Mouse (Mus musculus): Measurements from ENCODE around the gene Adgrf1. TPM values are rescaled to one million over a fixed set of nuclear protein-coding genes. Genes with fewer than 3 reads are reported as not detected.

Adgrf1 gene
- total and polyA plus RNA-seq, 3 experiments: not detected

GRCm38 (mm10) chr17:43251249-43252125 lies 18.6 kb upstream of the Adgrf1 start:
- TF ChIP-seq CHD2 (IDR thresholded peaks at IDR 0.05; ENCODE audit: low read length): no peak
- TF ChIP-seq JUND (conservative IDR thresholded peaks at IDR 0.05; ENCODE audit: low read depth, low read length): no peak
- TF ChIP-seq ZC3H11A (IDR thresholded peaks at IDR 0.05; ENCODE audit: low read depth, low read length): no peak
- TF ChIP-seq CHD1 (IDR thresholded peaks at IDR 0.05; ENCODE audit: low read depth, low read length): no peak
- no peak for TF ChIP-seq POLR2AphosphoS2 (IDR thresholded peaks at IDR 0.05; ENCODE audit: low read depth, low read length)
- no peak for TF ChIP-seq ZNF384 (IDR thresholded peaks at IDR 0.05; ENCODE audit: low read depth, low read length)
- TF ChIP-seq ETS1 (conservative IDR thresholded peaks at IDR 0.05; ENCODE audit: low read depth, low read length): no peak
- no peak for TF ChIP-seq GABPA (IDR thresholded peaks at IDR 0.05; ENCODE audit: insufficient replicate concordance, low read depth, low read length)
- TF ChIP-seq TBP (conservative IDR thresholded peaks at IDR 0.05; ENCODE audit: low read depth, low read length): no peak
- no peak for TF ChIP-seq UBTF (IDR thresholded peaks at IDR 0.05; ENCODE audit: low read depth, low read length)
- no peak for TF ChIP-seq USF2 (conservative IDR thresholded peaks at IDR 0.05; ENCODE audit: low read depth, low read length)
- no peak for TF ChIP-seq MEF2A (IDR thresholded peaks at IDR 0.05; ENCODE audit: borderline replicate concordance, low read depth, low read length)
- no peak for TF ChIP-seq JUN (IDR thresholded peaks at IDR 0.05; ENCODE audit: insufficient read depth, low read depth, low read length)
- no peak for TF ChIP-seq MYC (IDR thresholded peaks at IDR 0.05; ENCODE audit: low read depth, low read length)
- no peak for TF ChIP-seq ZMIZ1 (IDR thresholded peaks at IDR 0.05; ENCODE audit: low read depth, low read length)
- TF ChIP-seq MAZ (IDR thresholded peaks at IDR 0.05; ENCODE audit: low read depth, low read length): no peak
- dilution Hi-C loops (cut with MboI; ENCODE audit: extremely low pct_ligation_motif_present, extremely low pct_unique_long_range_greater_than_20kb, low sequenced_read_pairs): no loop called here
- no peak for DNase-seq (ENCODE audit: extremely low read depth)
- Histone ChIP-seq H3K9ac (ENCODE audit: insufficient read depth, low read depth) (no peak overlapping the region), H3K36me3 (replicated peaks in 1 of 2; ENCODE audit: control insufficient read depth in 1 of 2, insufficient read depth in 1 of 2, low read length in 1 of 2) (no peaks in the 10 kb centered on the region), H3K4me1 (ENCODE audit: control insufficient read depth in 1 of 2, insufficient read depth in 2 of 2) (no peaks in the 10 kb centered on the region), H3K79me2 (replicated peaks; ENCODE audit: control insufficient read depth, extremely low read depth, insufficient read depth, poor library complexity, severe bottlenecking) (no peaks in the 10 kb centered on the region), H3K4me3 (replicated peaks in 1 of 3; ENCODE audit: low read depth in 2 of 3, low read length in 2 of 3, poor library complexity in 1 of 3) (no peak overlapping the region), H3K9me3 (replicated peaks; ENCODE audit: low read length) (peaks cover 32% of the 10 kb centered on the region), H3K27ac (ENCODE audit: insufficient read depth, low read depth) (no peak overlapping the region), H3K4me2 (ENCODE audit: insufficient read depth, low read depth, poor library complexity, severe bottlenecking) (no peak overlapping the region), H3K27me3 (replicated peaks) (no peaks in the 10 kb centered on the region)
- in situ Hi-C loops (cut with MboI; ENCODE audit: low pct_ligation_motif_present, low pct_unique_long_range_greater_than_20kb, low sequenced_read_pairs): loop anchor here (25.0 kb wide), 1 partner anchor 211 kb away; no protein-coding TSS in a partner anchor

- in situ Hi-C loops (cut with MboI; ENCODE audit: low pct_ligation_motif_present, low pct_unique_long_range_greater_than_20kb, low sequenced_read_pairs) (loop anchor here (25.0 kb wide), 1 partner anchor 209 kb away; no protein-coding TSS in a partner anchor), dilution Hi-C loops (cut with MboI; ENCODE audit: extremely low pct_ligation_motif_present, extremely low pct_unique_long_range_greater_than_20kb, low sequenced_read_pairs) (no loop called here)
- H3K9me3 ChIP-seq (replicated peaks; ENCODE audit: low read length): peaks cover 35% of the 10 kb centered on the region
- H3K4me3 ChIP-seq (replicated peaks in 1 of 3; ENCODE audit: low read depth in 2 of 3, low read length in 2 of 3, poor library complexity in 1 of 3): no peak overlapping the region
- no peaks in the 10 kb centered on the region for H3K79me2 ChIP-seq (replicated peaks; ENCODE audit: control insufficient read depth, extremely low read depth, insufficient read depth, poor library complexity, severe bottlenecking)
- no peak overlapping the region for H3K4me2 ChIP-seq (ENCODE audit: insufficient read depth, low read depth, poor library complexity, severe bottlenecking)
- no peaks in the 10 kb centered on the region for H3K36me3 ChIP-seq (replicated peaks in 1 of 2; ENCODE audit: control insufficient read depth in 1 of 2, insufficient read depth in 1 of 2, low read length in 1 of 2)
- H3K9ac ChIP-seq (ENCODE audit: insufficient read depth, low read depth): no peak overlapping the region
- H3K4me1 ChIP-seq (ENCODE audit: control insufficient read depth in 1 of 2, insufficient read depth in 2 of 2): no peaks in the 10 kb centered on the region
- no peak for DNase-seq (ENCODE audit: extremely low read depth)
- H3K27ac ChIP-seq (ENCODE audit: insufficient read depth, low read depth): no peak overlapping the region
- TF ChIP-seq ZKSCAN1 (IDR thresholded peaks at IDR 0.05; ENCODE audit: borderline replicate concordance, low read depth, low read length) (no peak), HCFC1 (IDR thresholded peaks at IDR 0.05; ENCODE audit: low read depth, low read length) (no peak), MAZ (IDR thresholded peaks at IDR 0.05; ENCODE audit: low read depth, low read length) (no peak), USF1 (IDR thresholded peaks at IDR 0.05; ENCODE audit: low read depth, low read length) (no peak)
- no peaks in the 10 kb centered on the region for H3K27me3 ChIP-seq (replicated peaks)
Measured at GRCm38 (mm10) chr17:43252846-43253245, 17.3 kb upstream of the Adgrf1 start.
